Mouse (Mus musculus): Measurements from ENCODE around the gene Cyth2.

DNA sequence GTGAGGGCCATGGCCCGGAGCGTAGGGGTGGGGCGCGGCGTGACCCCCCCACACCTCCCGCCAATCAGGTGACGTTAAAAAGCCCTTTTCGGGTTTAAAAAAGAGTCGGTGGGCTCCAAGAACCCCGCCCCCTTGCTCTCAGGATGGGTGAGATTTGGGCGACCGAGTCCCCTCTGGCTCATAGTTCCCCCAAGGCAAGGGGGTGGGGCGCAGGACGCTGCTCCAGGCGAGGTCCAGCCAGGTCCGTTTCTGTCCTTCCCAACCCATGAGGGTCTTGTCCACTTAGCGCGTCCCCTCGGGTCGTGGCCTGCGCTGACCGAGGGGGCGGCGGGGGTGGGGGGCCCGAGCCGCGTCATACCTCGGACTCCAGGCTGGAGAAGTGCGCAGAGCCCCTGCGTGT is 18.0 kb upstream of the Cyth2 start:
- TF ChIP-seq CTCF (IDR thresholded peaks at IDR 0.05): no peak
- TF ChIP-seq EP300 (IDR thresholded peaks at IDR 0.05): no peak
